Mouse (Mus musculus): ENCODE data around the gene Calcoco1. TPM values are rescaled to one million over a fixed set of nuclear protein-coding genes. Genes with fewer than 3 reads are reported as not detected.

Calcoco1 gene
- polyA plus RNA-seq, 1 experiment from 2014 or later: 31.1 TPM

GRCm38 (mm10) chr15:102696899-102697298 is 25.1 kb downstream of the Calcoco1 start:
- Histone ChIP-seq H3K9ac (ENCODE audit: low read length) (no peak overlapping the region), H3K4me1 (replicated peaks; ENCODE audit: control insufficient read depth, insufficient read depth, low read length) (peaks cover 7% of the 10 kb centered on the region; the same call in 1 of the 2 replicates), H3K4me3 (ENCODE audit: low read depth, low read length) (no peak overlapping the region), H3K27me3 (ENCODE audit: control insufficient read depth, insufficient read depth, low read length) (peaks cover 59% of the 10 kb centered on the region), H3K27ac (ENCODE audit: low read depth, low read length) (no peak overlapping the region), H3K36me3 (ENCODE audit: control insufficient read depth, insufficient read depth, low read length) (no peaks in the 10 kb centered on the region), H3K4me2 (ENCODE audit: low read depth, low read length, severe bottlenecking) (no peak overlapping the region), H3K9me3 (ENCODE audit: control insufficient read depth, low read length) (no peaks in the 10 kb centered on the region)
- no peak for ATAC-seq (replicated peaks; ENCODE audit: low FRiP score)
- 41% methylated on average over 3 of the region's 3 CpGs for WGBS
- DNase-seq (ENCODE audit: low spot score): no peak

GRCm38 (mm10) chr15:102693600-102693999 is 28.4 kb downstream of the Calcoco1 start:
- peak; percentile 72 for DNase-seq (ENCODE audit: low spot score)
- peak overlapping the region; percentile 56 for H3K4me2 ChIP-seq (ENCODE audit: low read depth, low read length, severe bottlenecking)
- no peaks in the 10 kb centered on the region for H3K9me3 ChIP-seq (ENCODE audit: control insufficient read depth, low read length)
- H3K27ac ChIP-seq (ENCODE audit: low read depth, low read length): no peak overlapping the region
- no peaks in the 10 kb centered on the region for H3K36me3 ChIP-seq (ENCODE audit: control insufficient read depth, insufficient read depth, low read length)
- peaks cover 7% of the 10 kb centered on the region; the same call in 1 of the 2 replicates for H3K4me1 ChIP-seq (replicated peaks; ENCODE audit: control insufficient read depth, insufficient read depth, low read length)
- peak overlapping the region; percentile 31 for H3K4me3 ChIP-seq (ENCODE audit: low read depth, low read length)
- H3K27me3 ChIP-seq (ENCODE audit: control insufficient read depth, insufficient read depth, low read length): peaks cover 70% of the 10 kb centered on the region
- no peak overlapping the region for H3K9ac ChIP-seq (ENCODE audit: low read length)
- under 1% methylated on average over 11 of the region's 11 CpGs for WGBS
- ATAC-seq (replicated peaks; ENCODE audit: low FRiP score): peak; percentile 53

GRCm38 (mm10) chr15:102692991-102693411 is 29.0 kb downstream of the Calcoco1 start:
- Histone ChIP-seq H3K36me3 (ENCODE audit: control insufficient read depth, insufficient read depth, low read length) (no peaks in the 10 kb centered on the region), H3K4me3 (ENCODE audit: low read depth, low read length) (peak overlapping the region; percentile 31), H3K9me3 (ENCODE audit: control insufficient read depth, low read length) (no peaks in the 10 kb centered on the region), H3K27me3 (ENCODE audit: control insufficient read depth, insufficient read depth, low read length) (peaks cover 66% of the 10 kb centered on the region), H3K9ac (ENCODE audit: low read length) (peak overlapping the region; percentile 33; the same call in 1 of the 2 replicates), H3K4me1 (replicated peaks; ENCODE audit: control insufficient read depth, insufficient read depth, low read length) (peaks cover 5% of the 10 kb centered on the region; the same call in 1 of the 2 replicates), H3K4me2 (ENCODE audit: low read depth, low read length, severe bottlenecking) (peak overlapping the region; percentile 56), H3K27ac (ENCODE audit: low read depth, low read length) (no peak overlapping the region)
- peak; percentile 91 for ATAC-seq (replicated peaks; ENCODE audit: low FRiP score)
- 1% methylated on average over 32 of the region's 32 CpGs for WGBS
- DNase-seq (ENCODE audit: low spot score): peak; percentile 91

GRCm38 (mm10) chr15:102692321-102692804 is 29.6 kb downstream of the Calcoco1 start:
- peak overlapping the region; percentile 31 for H3K4me3 ChIP-seq (ENCODE audit: low read depth, low read length)
- H3K4me1 ChIP-seq (replicated peaks; ENCODE audit: control insufficient read depth, insufficient read depth, low read length): peaks cover 5% of the 10 kb centered on the region; the same call in 1 of the 2 replicates
- ATAC-seq (replicated peaks; ENCODE audit: low FRiP score) (peak; percentile 62), DNase-seq (ENCODE audit: low spot score) (peak; percentile 65)
- H3K36me3 ChIP-seq (ENCODE audit: control insufficient read depth, insufficient read depth, low read length): no peaks in the 10 kb centered on the region
- peak overlapping the region; percentile 33 for H3K9ac ChIP-seq (ENCODE audit: low read length)
- WGBS: under 1% methylated on average over 26 of the region's 26 CpGs
- peaks cover 62% of the 10 kb centered on the region for H3K27me3 ChIP-seq (ENCODE audit: control insufficient read depth, insufficient read depth, low read length)
- peak overlapping the region; percentile 56 for H3K4me2 ChIP-seq (ENCODE audit: low read depth, low read length, severe bottlenecking)
- no peaks in the 10 kb centered on the region for H3K9me3 ChIP-seq (ENCODE audit: control insufficient read depth, low read length)
- H3K27ac ChIP-seq (ENCODE audit: low read depth, low read length): no peak overlapping the region

- no peak overlapping the region for H3K4me2 ChIP-seq (ENCODE audit: low read depth, low read length, severe bottlenecking)
- H3K36me3 ChIP-seq (ENCODE audit: control insufficient read depth, insufficient read depth, low read length): no peaks in the 10 kb centered on the region
- 10% methylated on average over 4 of the region's 4 CpGs for whole genome bisulfite sequencing
- no peaks in the 10 kb centered on the region for H3K9me3 ChIP-seq (ENCODE audit: control insufficient read depth, low read length)
- ATAC-seq (replicated peaks; ENCODE audit: low FRiP score) (no peak), DNase-seq (ENCODE audit: low spot score) (no peak)
- H3K4me1 ChIP-seq (replicated peaks; ENCODE audit: control insufficient read depth, insufficient read depth, low read length): no peaks in the 10 kb centered on the region
- H3K27me3 ChIP-seq (ENCODE audit: control insufficient read depth, insufficient read depth, low read length): peaks cover 11% of the 10 kb centered on the region
- H3K27ac ChIP-seq (ENCODE audit: low read depth, low read length): no peak overlapping the region
- H3K9ac ChIP-seq (ENCODE audit: low read length): no peak overlapping the region
- no peak overlapping the region for H3K4me3 ChIP-seq (ENCODE audit: low read depth, low read length)
Measured at GRCm38 (mm10) chr15:102685791-102686190, 36.2 kb downstream of the Calcoco1 start.

GRCm38 (mm10) chr15:102683670-102684069 is 38.3 kb downstream of the Calcoco1 start:
- Histone ChIP-seq H3K4me2 (ENCODE audit: low read depth, low read length, severe bottlenecking) (no peak overlapping the region), H3K27ac (ENCODE audit: low read depth, low read length) (no peak overlapping the region), H3K4me1 (replicated peaks; ENCODE audit: control insufficient read depth, insufficient read depth, low read length) (no peaks in the 10 kb centered on the region), H3K9me3 (ENCODE audit: control insufficient read depth, low read length) (no peaks in the 10 kb centered on the region), H3K4me3 (ENCODE audit: low read depth, low read length) (no peak overlapping the region), H3K27me3 (ENCODE audit: control insufficient read depth, insufficient read depth, low read length) (peaks cover 3% of the 10 kb centered on the region; the same call in 1 of the 2 replicates), H3K9ac (ENCODE audit: low read length) (no peak overlapping the region), H3K36me3 (ENCODE audit: control insufficient read depth, insufficient read depth, low read length) (no peaks in the 10 kb centered on the region)
- ATAC-seq (replicated peaks; ENCODE audit: low FRiP score) (no peak), DNase-seq (ENCODE audit: low spot score) (no peak)
- 9% methylated on average over 1 of the region's 1 CpGs for WGBS

- 91% methylated on average over 2 of the region's 2 CpGs for WGBS
- ATAC-seq (replicated peaks; ENCODE audit: low FRiP score): no peak
Measured at GRCm38 (mm10) chr15:102676345-102676744, 45.6 kb downstream of the Calcoco1 start.

GRCm38 (mm10) chr15:102673548-102673947 is 48.4 kb downstream of the Calcoco1 start:
- H3K4me1 ChIP-seq (replicated peaks; ENCODE audit: control insufficient read depth, insufficient read depth, low read length): peaks cover 15% of the 10 kb centered on the region
- H3K4me2 ChIP-seq (ENCODE audit: low read depth, low read length, severe bottlenecking): peak overlapping the region; percentile 78; the same call in 1 of the 2 replicates
- H3K36me3 ChIP-seq (ENCODE audit: control insufficient read depth, insufficient read depth, low read length): no peaks in the 10 kb centered on the region
- H3K4me3 ChIP-seq (ENCODE audit: low read depth, low read length): peak overlapping the region; percentile 43; the same call in 1 of the 2 replicates
- H3K27me3 ChIP-seq (ENCODE audit: control insufficient read depth, insufficient read depth, low read length): no peaks in the 10 kb centered on the region
- H3K9ac ChIP-seq (ENCODE audit: low read length): peak overlapping the region; percentile 92; the same call in 1 of the 2 replicates
- H3K27ac ChIP-seq (ENCODE audit: low read depth, low read length): peak overlapping the region; percentile 99
- WGBS: 4% methylated on average over 10 of the region's 10 CpGs
- ATAC-seq (replicated peaks; ENCODE audit: low FRiP score) (peak; percentile 62), DNase-seq (ENCODE audit: low spot score) (peak; percentile 71)
- H3K9me3 ChIP-seq (ENCODE audit: control insufficient read depth, low read length): no peaks in the 10 kb centered on the region

More at GRCm38 (mm10) chr15:102676345-102676744, 45.6 kb downstream of the Calcoco1 start:
- no peaks in the 10 kb centered on the region for H3K27me3 ChIP-seq (ENCODE audit: control insufficient read depth, insufficient read depth, low read length)
- H3K4me2 ChIP-seq (ENCODE audit: low read depth, low read length, severe bottlenecking): no peak overlapping the region
- H3K36me3 ChIP-seq (ENCODE audit: control insufficient read depth, insufficient read depth, low read length): no peaks in the 10 kb centered on the region
- no peak overlapping the region for H3K4me3 ChIP-seq (ENCODE audit: low read depth, low read length)
- H3K9ac ChIP-seq (ENCODE audit: low read length): no peak overlapping the region
- no peak for DNase-seq (ENCODE audit: low spot score)
- H3K4me1 ChIP-seq (replicated peaks; ENCODE audit: control insufficient read depth, insufficient read depth, low read length): peaks cover 8% of the 10 kb centered on the region
- H3K27ac ChIP-seq (ENCODE audit: low read depth, low read length): no peak overlapping the region
- H3K9me3 ChIP-seq (ENCODE audit: control insufficient read depth, low read length): no peaks in the 10 kb centered on the region
